Mouse (Mus musculus): ENCODE data around the gene Fh1. TPM values are rescaled to one million over a fixed set of nuclear protein-coding genes. Genes with fewer than 3 reads are reported as not detected.

Gene Fh1
- polyA plus RNA-seq (2014; fragmentation: Nextera tagmentation; extraction: Ambion mirVana) = 91.5 and 107 TPM in 2 replicates

- under 1% methylated on average over 58 of the region's 58 CpGs for WGBS
- ATAC-seq = peak; percentile 100
Measured at GRCm38 (mm10) chr1:175625257-175625879, at the start of gene Fh1. TSS of gene Fh1 (minus strand) at chr1:175625635.

GRCm38 (mm10) chr1:175675116-175675515 is 49.7 kb upstream of the Fh1 start:
- Histone ChIP-seq H3K9me3 (replicated peaks; ENCODE audit: control insufficient read depth, low read length) (no peaks in the 10 kb centered on the region), H3K36me3 (ENCODE audit: control insufficient read depth, insufficient read depth, low read length) (no peaks in the 10 kb centered on the region), H3K27me3 (replicated peaks; ENCODE audit: control insufficient read depth, insufficient read depth, low read length) (no peaks in the 10 kb centered on the region), H3K9ac (ENCODE audit: low read length) (no peak overlapping the region), H3K4me2 (ENCODE audit: low read length) (no peak overlapping the region), H3K4me1 (ENCODE audit: control insufficient read depth, insufficient read depth, low read length) (no peaks in the 10 kb centered on the region), H3K27ac (ENCODE audit: low read depth, low read length) (no peak overlapping the region), H3K4me3 (ENCODE audit: low read depth, low read length) (no peak overlapping the region)
- 90% methylated on average over 6 of the region's 6 CpGs for WGBS
- ATAC-seq (no peak), DNase-seq (ENCODE audit: low spot score) (no peak)

More at GRCm38 (mm10) chr1:175625257-175625879, at the start of gene Fh1:
- Histone ChIP-seq H3K4me3 (ENCODE audit: low read depth, low read length) (peak within 1 kb of the TSS; percentile 78), H3K36me3 (ENCODE audit: control insufficient read depth, insufficient read depth, low read length) (no peaks in the 10 kb centered on the region), H3K27ac (ENCODE audit: low read depth, low read length) (peak within 1 kb of the TSS; percentile 73), H3K27me3 (replicated peaks; ENCODE audit: control insufficient read depth, insufficient read depth, low read length) (no peaks in the 10 kb centered on the region), H3K4me2 (ENCODE audit: low read length) (peak within 1 kb of the TSS; percentile 89), H3K9me3 (replicated peaks; ENCODE audit: control insufficient read depth, low read length) (no peaks in the 10 kb centered on the region), H3K4me1 (ENCODE audit: control insufficient read depth, insufficient read depth, low read length) (peaks cover 8% of the 10 kb centered on the region; the same call in 1 of the 2 replicates), H3K9ac (ENCODE audit: low read length) (peak within 1 kb of the TSS; percentile 93)
- DNase-seq (ENCODE audit: low spot score) = peak; percentile 99

- Histone ChIP-seq H3K4me1 (ENCODE audit: control insufficient read depth, insufficient read depth, low read length) (no peaks in the 10 kb centered on the region), H3K36me3 (ENCODE audit: control insufficient read depth, insufficient read depth, low read length) (no peaks in the 10 kb centered on the region), H3K27me3 (replicated peaks; ENCODE audit: control insufficient read depth, insufficient read depth, low read length) (no peaks in the 10 kb centered on the region), H3K9ac (ENCODE audit: low read length) (no peak overlapping the region), H3K4me2 (ENCODE audit: low read length) (no peak overlapping the region), H3K4me3 (ENCODE audit: low read depth, low read length) (no peak overlapping the region), H3K9me3 (replicated peaks; ENCODE audit: control insufficient read depth, low read length) (no peaks in the 10 kb centered on the region), H3K27ac (ENCODE audit: low read depth, low read length) (no peak overlapping the region)
- ATAC-seq = no peak
- no peak for DNase-seq (ENCODE audit: low spot score)
- 81% methylated on average over 7 of the region's 7 CpGs for WGBS
Measured at GRCm38 (mm10) chr1:175673563-175674325, 48.3 kb upstream of the Fh1 start.

- Histone ChIP-seq H3K4me3 (ENCODE audit: low read depth, low read length) (no peak overlapping the region), H3K4me2 (ENCODE audit: low read length) (no peak overlapping the region), H3K27ac (ENCODE audit: low read depth, low read length) (no peak overlapping the region), H3K9me3 (replicated peaks; ENCODE audit: control insufficient read depth, low read length) (no peaks in the 10 kb centered on the region), H3K27me3 (replicated peaks; ENCODE audit: control insufficient read depth, insufficient read depth, low read length) (no peaks in the 10 kb centered on the region), H3K4me1 (ENCODE audit: control insufficient read depth, insufficient read depth, low read length) (no peaks in the 10 kb centered on the region), H3K36me3 (ENCODE audit: control insufficient read depth, insufficient read depth, low read length) (no peaks in the 10 kb centered on the region), H3K9ac (ENCODE audit: low read length) (no peak overlapping the region)
- no peak for ATAC-seq
- WGBS = 55% methylated on average over 1 of the region's 1 CpGs
- no peak for DNase-seq (ENCODE audit: low spot score)
Measured at GRCm38 (mm10) chr1:175671626-175672025, 46.2 kb upstream of the Fh1 start.

GRCm38 (mm10) chr1:175670042-175670441 is 44.6 kb upstream of the Fh1 start:
- Histone ChIP-seq H3K4me1 (ENCODE audit: control insufficient read depth, insufficient read depth, low read length) (no peaks in the 10 kb centered on the region), H3K4me2 (ENCODE audit: low read length) (no peak overlapping the region), H3K9me3 (replicated peaks; ENCODE audit: control insufficient read depth, low read length) (no peaks in the 10 kb centered on the region), H3K4me3 (ENCODE audit: low read depth, low read length) (no peak overlapping the region), H3K36me3 (ENCODE audit: control insufficient read depth, insufficient read depth, low read length) (no peaks in the 10 kb centered on the region), H3K9ac (ENCODE audit: low read length) (no peak overlapping the region), H3K27ac (ENCODE audit: low read depth, low read length) (no peak overlapping the region), H3K27me3 (replicated peaks; ENCODE audit: control insufficient read depth, insufficient read depth, low read length) (no peaks in the 10 kb centered on the region)
- ATAC-seq = no peak
- WGBS = 47% methylated on average over 7 of the region's 7 CpGs
- no peak for DNase-seq (ENCODE audit: low spot score)

- no peaks in the 10 kb centered on the region for H3K27me3 ChIP-seq (replicated peaks; ENCODE audit: control insufficient read depth, insufficient read depth, low read length)
- 85% methylated on average over 3 of the region's 3 CpGs for WGBS
- no peak overlapping the region for H3K27ac ChIP-seq (ENCODE audit: low read depth, low read length)
- H3K9ac ChIP-seq (ENCODE audit: low read length) = no peak overlapping the region
- DNase-seq (ENCODE audit: low spot score) (no peak), ATAC-seq (0 out of 2 replicates have a peak, but pooled peaks have one; percentile 29)
- no peak overlapping the region for H3K4me3 ChIP-seq (ENCODE audit: low read depth, low read length)
- H3K4me1 ChIP-seq (ENCODE audit: control insufficient read depth, insufficient read depth, low read length) = no peaks in the 10 kb centered on the region
- H3K9me3 ChIP-seq (replicated peaks; ENCODE audit: control insufficient read depth, low read length) = no peaks in the 10 kb centered on the region
- no peak overlapping the region for H3K4me2 ChIP-seq (ENCODE audit: low read length)
- H3K36me3 ChIP-seq (ENCODE audit: control insufficient read depth, insufficient read depth, low read length) = no peaks in the 10 kb centered on the region
Measured at GRCm38 (mm10) chr1:175669456-175669855, 44.0 kb upstream of the Fh1 start.

- 78% methylated on average over 5 of the region's 5 CpGs for WGBS
- H3K27me3 ChIP-seq (replicated peaks; ENCODE audit: control insufficient read depth, insufficient read depth, low read length) = no peaks in the 10 kb centered on the region
- no peaks in the 10 kb centered on the region for H3K4me1 ChIP-seq (ENCODE audit: control insufficient read depth, insufficient read depth, low read length)
- no peaks in the 10 kb centered on the region for H3K36me3 ChIP-seq (ENCODE audit: control insufficient read depth, insufficient read depth, low read length)
- peak; percentile 65 for ATAC-seq
- H3K9ac ChIP-seq (ENCODE audit: low read length) = no peak overlapping the region
- H3K9me3 ChIP-seq (replicated peaks; ENCODE audit: control insufficient read depth, low read length) = no peaks in the 10 kb centered on the region
- no peak overlapping the region for H3K4me2 ChIP-seq (ENCODE audit: low read length)
- no peak overlapping the region for H3K27ac ChIP-seq (ENCODE audit: low read depth, low read length)
- no peak overlapping the region for H3K4me3 ChIP-seq (ENCODE audit: low read depth, low read length)
- DNase-seq (ENCODE audit: low spot score) = peak; percentile 67
Measured at GRCm38 (mm10) chr1:175668666-175669405, 43.4 kb upstream of the Fh1 start.

GRCm38 (mm10) chr1:175659900-175660299 is 34.5 kb upstream of the Fh1 start:
- Histone ChIP-seq H3K27me3 (replicated peaks; ENCODE audit: control insufficient read depth, insufficient read depth, low read length) (no peaks in the 10 kb centered on the region), H3K36me3 (ENCODE audit: control insufficient read depth, insufficient read depth, low read length) (no peaks in the 10 kb centered on the region), H3K9me3 (replicated peaks; ENCODE audit: control insufficient read depth, low read length) (no peaks in the 10 kb centered on the region), H3K9ac (ENCODE audit: low read length) (no peak overlapping the region), H3K4me2 (ENCODE audit: low read length) (no peak overlapping the region), H3K27ac (ENCODE audit: low read depth, low read length) (no peak overlapping the region), H3K4me3 (ENCODE audit: low read depth, low read length) (no peak overlapping the region), H3K4me1 (ENCODE audit: control insufficient read depth, insufficient read depth, low read length) (no peaks in the 10 kb centered on the region)
- DNase-seq (ENCODE audit: low spot score) (no peak), ATAC-seq (no peak)
- 97% methylated on average over 4 of the region's 4 CpGs for WGBS
